Mouse (Mus musculus) limb, embryonic 14.5 days (tissue): ENCODE data around the gene Nln. TPM values are rescaled to one million over a fixed set of nuclear protein-coding genes. Genes with fewer than 3 reads are reported as not detected.

Experiments used
- ATAC-seq: fragments of 200-750 bp; cut with Nextera tagmentation; 2 replicates; pipeline ENCODE4 v1.8.0; 2017; ENCODE audit warnings: low read depth, moderate number of reproducible peaks, moderate TSS enrichment; ENCODE audit not compliant: low FRiP score
- DNase-seq: peaks from one replicate; pipeline ENCODE4 v3.0.0-alpha.2; 2015; ENCODE audit warnings: low spot score
- H3K27ac ChIP-seq: fragments of 300-500 bp; sonication (generic); replicated peaks from 2 replicates; pipeline ENCODE4 v1.5.1; 2014; ENCODE audit warnings: low read depth, mild to moderate bottlenecking, low read length, moderate library complexity, mixed read lengths
- H3K27me3 ChIP-seq: fragments of 300-500 bp; sonication (generic); 2 replicates; pipeline ENCODE4 v1.6.1; 2014; ENCODE audit warnings: low read length, mixed read lengths; ENCODE audit not compliant: control insufficient read depth, insufficient read depth
- H3K36me3 ChIP-seq: fragments of 300-500 bp; sonication (generic); 2 replicates; pipeline ENCODE4 v1.6.1; 2014; ENCODE audit warnings: mild to moderate bottlenecking, low read length, moderate library complexity, mixed read lengths; ENCODE audit not compliant: control insufficient read depth, insufficient read depth
- H3K4me1 ChIP-seq: fragments of 300-500 bp; sonication (generic); 2 replicates; pipeline ENCODE4 v1.6.1; 2014; ENCODE audit warnings: antibody characterized with exemption, low read length, mixed read lengths; ENCODE audit not compliant: control insufficient read depth, insufficient read depth
- H3K4me2 ChIP-seq: fragments of 300-500 bp; sonication (generic); replicated peaks from 2 replicates; pipeline ENCODE4 v1.6.1; 2014; ENCODE audit warnings: low read depth, mild to moderate bottlenecking, low read length, moderate library complexity; ENCODE audit not compliant: severe bottlenecking
- H3K4me3 ChIP-seq: fragments of 300-500 bp; sonication (generic); replicated peaks from 2 replicates; pipeline ENCODE4 v1.5.1; 2014; ENCODE audit warnings: low read length
- H3K9ac ChIP-seq: fragments of 300-500 bp; sonication (generic); 2 replicates; pipeline ENCODE4 v1.6.1; 2014; ENCODE audit warnings: mild to moderate bottlenecking, low read depth, low read length, moderate library complexity; ENCODE audit not compliant: severe bottlenecking
- H3K9me3 ChIP-seq: fragments of 300-500 bp; sonication (generic); 2 replicates; pipeline ENCODE4 v1.6.1; 2016; ENCODE audit warnings: low read length; ENCODE audit not compliant: control insufficient read depth
- POLR2A ChIP-seq: fragments of 200-500 bp; IDR thresholded peaks from 2 replicates; pipeline ENCODE4 v1.8.0; 2012; ENCODE audit warnings: inconsistent platforms, mild to moderate bottlenecking, moderate library complexity, borderline replicate concordance; ENCODE audit not compliant: insufficient read depth, insufficient read length; ENCODE audit errors: extremely low read depth
- WGBS: fragments of 180-500 bp; shearing (Covaris S2); extraction: QIAGEN DNeasy Blood & Tissue Kit; methylation state at CpG from one replicate; pipeline ENCODE4 v1.1.7; 2014; 5-methylcytosine and 5-hydroxymethylcytosine counted together
- polyA plus RNA-seq, 2 experiments: library from polyadenylated mRNA; depleted of rRNA in 1 of 2; stranded (reverse) in 1 of 2; unstranded in 1 of 2; fragments of >200 nt; fragmentation: Nextera tagmentation in 1 of 2; extraction: Ambion mirVana in 1 of 2; gene quantifications; 2 replicates each; pipeline versions ENCODE4 v1.2.1 to v1.2.3; 2012 to 2014

The Nln gene
- polyA plus RNA-seq, 2 experiments, result 9.8 to 16.6 TPM

DNA sequence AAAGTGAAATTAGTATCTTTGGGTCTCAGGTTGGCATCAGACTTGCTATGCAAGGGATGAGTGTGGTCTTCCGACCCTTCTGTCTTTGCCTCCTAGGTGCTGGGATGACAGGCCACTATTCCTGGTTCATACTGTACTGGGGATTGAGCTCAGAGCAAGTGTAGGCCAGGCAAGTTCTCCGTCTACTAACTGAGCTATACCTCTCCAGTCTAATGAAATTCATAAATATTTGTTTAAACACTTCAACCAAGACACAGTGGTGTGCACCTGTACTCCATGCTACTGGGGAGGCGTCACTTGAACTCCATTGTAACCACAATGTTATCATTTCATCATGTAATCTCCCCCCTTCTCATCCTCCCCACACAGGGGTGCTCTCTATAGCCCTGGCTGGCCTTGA lies 82.9 kb downstream of the Nln start:
- H3K27ac ChIP-seq, result no peak overlapping the region
- WGBS, result 90% methylated on average over 3 of the region's 3 CpGs
- no peaks in the 10 kb centered on the region for H3K9me3 ChIP-seq
- ATAC-seq (no peak), DNase-seq (no peak)
- H3K4me1 ChIP-seq, result peaks cover 32% of the 10 kb centered on the region
- no peak overlapping the region for H3K4me3 ChIP-seq
- TF ChIP-seq POLR2A, result no peak
- H3K36me3 ChIP-seq, result no peaks in the 10 kb centered on the region
- no peak overlapping the region for H3K4me2 ChIP-seq
- H3K27me3 ChIP-seq, result no peaks in the 10 kb centered on the region
- H3K9ac ChIP-seq, result no peak overlapping the region

DNA sequence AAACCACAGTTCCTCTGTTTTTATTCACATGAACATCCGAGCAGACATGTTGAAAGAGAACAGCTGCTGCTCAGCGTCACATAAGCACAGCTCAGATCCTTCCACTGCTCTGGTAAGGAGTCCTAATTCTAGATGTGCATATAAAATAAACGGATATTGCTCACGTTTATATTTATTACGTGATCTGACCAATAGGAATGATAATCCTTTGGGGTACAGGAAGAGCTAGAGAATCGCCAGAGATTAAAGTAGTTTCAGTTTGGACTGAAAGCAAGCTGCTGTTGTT lies 83.8 kb downstream of the Nln start:
- Histone ChIP-seq H3K4me1 (peaks cover 25% of the 10 kb centered on the region), H3K36me3 (no peaks in the 10 kb centered on the region), H3K9me3 (no peaks in the 10 kb centered on the region), H3K9ac (no peak overlapping the region), H3K4me3 (no peak overlapping the region), H3K27me3 (no peaks in the 10 kb centered on the region), H3K27ac (peak overlapping the region; percentile 49; the same call in 1 of the 2 replicates), H3K4me2 (peak overlapping the region; percentile 6; the same call in 1 of the 2 replicates)
- WGBS, result 45% methylated on average over 6 of the region's 6 CpGs
- ATAC-seq (no peak), DNase-seq (no peak)
- no peak for TF ChIP-seq POLR2A

DNA sequence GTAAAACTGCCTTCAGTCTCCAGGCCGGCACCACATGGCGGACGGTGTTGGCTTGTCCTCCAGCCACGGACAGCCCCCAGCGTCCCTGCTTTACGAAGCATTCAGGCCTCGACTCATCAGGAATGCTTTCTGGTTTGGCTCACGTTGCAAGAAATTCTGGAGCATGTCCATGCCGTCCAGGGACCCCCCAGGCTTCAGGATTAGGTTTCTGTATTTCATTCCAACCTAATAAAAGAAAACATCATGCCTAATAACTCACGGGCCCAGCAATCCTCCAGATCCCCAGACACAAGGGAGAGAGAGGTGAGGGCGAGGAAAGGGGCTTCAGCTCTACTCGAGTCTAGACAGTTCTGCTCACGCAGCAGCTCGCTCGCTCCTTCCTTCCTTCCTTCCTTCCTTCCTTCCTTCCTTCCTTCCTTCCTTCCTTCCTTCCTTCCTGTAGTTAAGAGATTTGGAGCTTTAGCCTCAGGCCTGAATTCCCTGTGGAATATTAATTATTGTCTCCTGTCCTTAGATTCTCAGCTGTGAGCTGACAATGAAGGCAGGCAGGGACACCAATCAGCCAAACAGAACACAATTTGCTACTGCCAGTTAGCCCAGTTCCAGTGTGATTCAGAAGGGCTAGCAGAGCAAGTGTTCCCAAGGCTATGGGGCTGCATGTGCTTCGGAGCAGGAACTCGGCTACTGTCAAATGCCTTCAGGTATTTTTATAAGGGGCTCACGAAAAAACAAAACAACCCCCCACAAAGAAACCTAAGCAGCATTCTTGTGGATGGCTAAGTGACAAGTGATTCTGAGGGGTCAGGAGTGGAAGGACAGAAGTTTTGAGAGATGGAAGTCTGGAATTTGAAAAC lies 84.3 kb downstream of the Nln start:
- 0 out of 2 replicates have a peak, but pooled peaks cover 2% of the 10 kb centered on the region for H3K9me3 ChIP-seq
- no peaks in the 10 kb centered on the region for H3K36me3 ChIP-seq
- peak overlapping the region; percentile 49 for H3K27ac ChIP-seq
- no peak overlapping the region for H3K9ac ChIP-seq
- peak overlapping the region; percentile 6; the same call in 1 of the 2 replicates for H3K4me2 ChIP-seq
- no peak for TF ChIP-seq POLR2A
- peak; percentile 60 for ATAC-seq
- no peak overlapping the region for H3K4me3 ChIP-seq
- DNase-seq, result peak; percentile 81
- H3K27me3 ChIP-seq, result no peaks in the 10 kb centered on the region
- 18% methylated on average over 18 of the region's 18 CpGs for WGBS
- H3K4me1 ChIP-seq, result peaks cover 25% of the 10 kb centered on the region

DNA sequence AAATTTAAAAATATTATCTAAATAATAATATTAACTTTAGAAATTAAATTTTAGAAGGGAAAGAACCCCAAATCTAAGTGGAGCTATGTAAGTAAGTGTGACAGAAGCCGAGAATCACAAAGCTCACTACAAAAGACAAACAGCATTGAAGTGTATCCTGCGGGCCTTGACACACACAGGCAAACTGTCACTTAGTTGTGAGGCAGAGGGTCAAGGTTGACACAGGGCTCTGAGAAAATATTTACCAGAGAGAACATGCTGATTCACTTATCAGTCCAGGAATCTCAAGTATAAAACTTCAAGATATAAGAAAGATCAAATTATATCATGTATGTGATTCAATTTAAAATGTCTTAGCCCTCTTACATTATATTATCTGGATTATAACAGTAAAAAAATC lies 85.1 kb downstream of the Nln start:
- no peaks in the 10 kb centered on the region for H3K36me3 ChIP-seq
- no peaks in the 10 kb centered on the region for H3K27me3 ChIP-seq
- H3K9ac ChIP-seq, result no peak overlapping the region
- ATAC-seq (no peak), DNase-seq (no peak)
- no peak overlapping the region for H3K27ac ChIP-seq
- 0 out of 2 replicates have a peak, but pooled peaks cover 3% of the 10 kb centered on the region for H3K9me3 ChIP-seq
- H3K4me2 ChIP-seq, result no peak overlapping the region
- peaks cover 25% of the 10 kb centered on the region for H3K4me1 ChIP-seq
- H3K4me3 ChIP-seq, result no peak overlapping the region
- no peak for TF ChIP-seq POLR2A
- 83% methylated on average over 2 of the region's 2 CpGs for WGBS

DNA sequence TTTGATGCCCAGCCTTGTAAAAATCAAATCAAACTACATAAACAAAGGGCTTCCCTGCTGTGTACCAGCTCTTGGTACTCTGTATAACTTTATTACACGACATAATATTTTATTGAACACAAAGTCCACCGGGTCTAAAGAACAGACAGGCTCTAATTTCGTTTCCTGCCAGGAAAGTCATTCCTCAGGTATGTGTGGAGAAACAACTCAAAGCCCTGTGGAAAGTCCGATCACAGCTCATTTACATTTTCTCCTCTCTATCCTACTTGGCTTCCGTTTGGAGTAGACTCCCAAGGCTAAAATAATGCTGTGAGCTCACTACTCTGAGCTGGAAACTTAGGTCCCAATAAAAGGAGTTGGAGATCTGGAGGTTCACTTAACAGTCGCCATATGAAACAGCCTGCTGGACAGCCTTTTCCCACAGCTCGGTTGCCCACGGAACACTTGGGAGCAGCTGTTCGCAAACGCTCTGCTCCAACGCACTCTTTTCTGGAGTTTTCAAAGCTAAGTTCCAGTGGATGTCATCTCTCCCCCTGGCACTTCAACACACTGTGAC lies 86.0 kb downstream of the Nln start:
- DNase-seq (peak; percentile 82), ATAC-seq (peak; percentile 78)
- Histone ChIP-seq H3K9me3 (0 out of 2 replicates have a peak, but pooled peaks cover 3% of the 10 kb centered on the region), H3K4me2 (peak overlapping the region; percentile 24), H3K4me3 (no peak overlapping the region), H3K9ac (0 out of 2 replicates have a peak overlapping the region, but pooled peaks have one; percentile 8), H3K4me1 (peaks cover 25% of the 10 kb centered on the region), H3K27ac (peak overlapping the region; percentile 63; the same call in 1 of the 2 replicates), H3K27me3 (no peaks in the 10 kb centered on the region), H3K36me3 (no peaks in the 10 kb centered on the region)
- WGBS, result 18% methylated on average over 11 of the region's 11 CpGs
- no peak for TF ChIP-seq POLR2A
